Mouse (Mus musculus): ENCODE results near the gene Slc20a1.

Slc20a1 gene

DNA sequence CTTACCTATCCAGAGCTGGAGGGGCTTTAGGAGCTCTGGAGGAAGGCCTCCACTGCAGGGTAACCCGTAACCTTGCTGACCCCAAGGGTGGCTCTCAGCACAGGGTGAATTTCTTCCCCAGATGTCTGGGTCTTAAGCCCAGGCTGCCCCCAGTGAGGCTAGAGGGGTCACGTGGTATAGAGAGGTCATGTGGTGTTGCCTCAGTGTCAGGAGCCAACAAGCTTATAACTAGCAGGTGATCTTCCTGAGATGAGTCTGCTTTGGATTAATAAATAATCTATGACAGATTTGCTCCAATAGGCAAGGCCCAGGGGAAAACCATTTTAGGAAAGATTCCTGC is 55.0 kb downstream of the Slc20a1 start:
- DNase-seq (ENCODE audit: low spot score): no peak

DNA sequence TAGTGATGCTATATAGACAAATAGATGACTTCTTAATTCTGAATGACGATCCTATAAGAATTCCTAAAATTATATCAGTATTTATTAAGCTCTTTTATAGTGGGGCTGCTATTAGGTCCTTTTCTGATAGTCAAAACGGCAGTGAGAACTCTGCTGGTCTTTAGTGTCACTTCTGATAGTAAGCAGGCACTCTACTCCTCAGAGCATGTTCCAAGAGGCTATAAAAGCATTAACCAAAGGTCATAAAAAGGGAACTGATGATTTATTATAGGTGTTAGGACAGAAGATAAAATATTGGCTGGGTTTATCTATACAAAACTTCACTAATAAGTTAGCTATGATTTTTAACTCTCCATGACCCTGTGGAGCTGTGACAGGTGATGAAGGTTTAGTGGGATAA is 55.5 kb downstream of the Slc20a1 start:
- no peak for DNase-seq (ENCODE audit: low spot score)

DNA sequence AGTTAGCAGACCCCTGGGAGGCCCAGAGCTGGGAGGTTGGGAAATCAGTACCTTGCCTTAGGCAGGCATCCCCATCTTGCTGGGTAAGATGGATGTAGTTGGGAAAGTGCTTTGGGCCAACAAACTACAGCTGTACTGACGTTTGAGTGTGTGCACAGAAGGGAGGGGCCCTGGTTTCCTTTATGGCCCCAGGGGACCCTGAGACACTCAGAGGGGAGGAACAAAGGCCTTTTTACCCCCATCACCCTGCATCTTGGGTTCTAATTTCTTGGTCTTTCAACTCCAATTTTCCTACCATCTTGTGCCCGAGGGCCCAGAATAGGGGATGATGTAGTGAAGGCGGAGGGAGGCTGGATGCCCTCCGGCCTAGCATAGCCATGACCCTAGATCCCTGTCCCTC is 57.4 kb downstream of the Slc20a1 start:
- no peak for DNase-seq (ENCODE audit: low spot score)

DNA sequence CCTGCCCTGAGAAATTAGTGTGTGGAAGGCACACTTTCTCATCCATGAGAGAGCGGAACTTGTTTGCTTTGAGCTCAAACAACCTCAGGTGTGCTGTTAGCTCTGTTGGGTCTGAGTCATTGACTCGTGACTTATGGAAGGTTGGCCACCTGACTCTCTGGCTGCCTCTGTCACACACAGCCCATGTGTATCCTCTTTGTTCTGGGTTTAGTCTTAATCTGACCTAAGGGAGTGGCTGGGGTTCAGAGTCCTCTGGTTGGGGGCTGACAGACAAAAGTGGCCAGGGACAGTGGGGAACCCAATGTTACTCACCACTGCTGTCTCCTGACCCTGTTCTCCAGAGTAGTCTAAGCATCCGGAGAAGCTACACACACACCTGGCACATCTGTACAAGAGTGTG is 59.5 kb downstream of the Slc20a1 start:
- DNase-seq (ENCODE audit: low spot score): no peak

DNA sequence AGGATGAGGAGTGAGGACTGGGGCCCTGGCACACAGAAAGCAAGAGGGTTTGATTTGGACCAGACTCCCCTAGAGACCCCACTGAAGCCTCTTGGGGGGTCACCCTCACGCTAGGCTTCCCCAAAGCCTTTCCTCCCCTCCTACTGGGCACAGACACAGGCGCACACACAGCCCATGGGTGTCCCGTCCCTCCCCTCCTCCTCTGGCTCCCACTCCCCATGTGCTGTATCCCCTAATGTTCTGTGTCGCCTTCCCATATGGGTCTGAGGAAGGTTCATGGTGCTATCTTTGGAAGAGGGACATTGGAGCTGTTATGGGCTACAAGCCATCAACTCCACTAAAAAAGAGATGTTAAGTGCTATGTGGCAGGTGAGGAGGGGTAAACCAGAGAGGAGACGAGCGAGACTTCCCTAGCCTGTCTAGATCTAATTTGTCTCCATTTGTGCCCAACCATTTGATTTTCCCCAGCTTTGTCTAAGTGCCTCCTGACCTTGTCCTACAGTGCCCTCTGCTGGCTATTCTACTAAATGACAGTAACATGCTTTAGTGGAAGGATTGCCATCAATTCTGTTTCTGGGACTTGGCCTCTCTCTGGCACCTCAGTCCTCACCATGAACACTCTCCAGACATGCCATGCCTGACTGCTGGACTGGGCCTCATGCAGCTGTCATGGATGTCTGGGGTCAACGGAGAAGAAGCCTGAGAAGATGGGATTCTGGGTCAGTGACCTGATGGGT is 60.1 kb downstream of the Slc20a1 start:
- DNase-seq (ENCODE audit: low spot score): peak; percentile 42

DNA sequence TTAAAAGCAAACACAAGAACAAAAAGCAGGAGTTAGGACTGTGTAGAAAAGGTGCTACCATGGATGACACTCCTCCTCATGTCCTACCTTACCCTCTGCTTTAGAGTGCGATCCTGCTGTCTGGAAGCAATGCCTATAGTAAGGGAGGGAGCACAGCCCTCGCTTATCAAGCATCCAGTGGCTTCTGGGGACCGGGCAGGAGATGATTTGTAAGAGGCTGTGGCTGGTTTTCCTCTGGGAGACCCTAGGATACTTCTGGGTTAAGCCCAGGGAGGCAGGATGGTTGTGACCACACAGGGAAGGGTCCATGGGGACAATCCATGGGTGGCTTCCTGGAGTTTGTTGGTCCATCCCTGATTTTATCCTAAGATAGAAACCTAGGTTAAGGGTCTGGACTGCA is 62.1 kb downstream of the Slc20a1 start:
- no peak for DNase-seq (ENCODE audit: low spot score)

Data from spleen, adult 12 weeks (tissue).